Mouse (Mus musculus): ENCODE measurements around the gene Taf1c. TPM values are rescaled to one million over a fixed set of nuclear protein-coding genes. Genes with fewer than 3 reads are reported as not detected.

Gene Taf1c
- polyA plus RNA-seq, 1 experiment from 2014 or later, result 14.7 TPM

DNA sequence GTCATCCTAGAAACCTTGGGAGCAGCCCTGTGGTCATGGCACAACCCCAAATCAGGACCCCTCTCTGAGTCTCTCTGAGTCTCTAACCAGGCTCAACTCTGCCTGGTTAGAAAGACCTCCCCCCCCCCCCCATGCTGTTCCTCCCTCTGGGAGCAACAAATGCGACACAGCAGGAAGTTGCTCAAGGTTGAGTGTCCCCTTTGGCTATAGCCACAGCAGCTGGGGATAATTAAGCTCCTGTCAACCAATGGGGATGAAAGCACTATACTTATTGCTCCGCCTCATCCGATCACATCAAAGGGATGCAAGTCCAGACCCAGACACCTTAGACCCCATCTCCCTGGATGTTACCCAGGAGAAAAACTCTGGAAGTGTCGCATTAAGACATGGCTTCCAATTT lies 17.5 kb upstream of the Taf1c start:
- Histone ChIP-seq H3K27me3 (no peaks in the 10 kb centered on the region), H3K4me1 (replicated peaks) (no peaks in the 10 kb centered on the region), H3K4me3 (no peak overlapping the region), H3K4me2 (no peak overlapping the region), H3K9ac (no peak overlapping the region), H3K27ac (replicated peaks) (no peak overlapping the region), H3K36me3 (no peaks in the 10 kb centered on the region), H3K9me3 (no peaks in the 10 kb centered on the region)
- 66% methylated on average over 4 of the region's 4 CpGs for WGBS
- ATAC-seq (ENCODE audit: low FRiP score, low read depth), result no peak

DNA sequence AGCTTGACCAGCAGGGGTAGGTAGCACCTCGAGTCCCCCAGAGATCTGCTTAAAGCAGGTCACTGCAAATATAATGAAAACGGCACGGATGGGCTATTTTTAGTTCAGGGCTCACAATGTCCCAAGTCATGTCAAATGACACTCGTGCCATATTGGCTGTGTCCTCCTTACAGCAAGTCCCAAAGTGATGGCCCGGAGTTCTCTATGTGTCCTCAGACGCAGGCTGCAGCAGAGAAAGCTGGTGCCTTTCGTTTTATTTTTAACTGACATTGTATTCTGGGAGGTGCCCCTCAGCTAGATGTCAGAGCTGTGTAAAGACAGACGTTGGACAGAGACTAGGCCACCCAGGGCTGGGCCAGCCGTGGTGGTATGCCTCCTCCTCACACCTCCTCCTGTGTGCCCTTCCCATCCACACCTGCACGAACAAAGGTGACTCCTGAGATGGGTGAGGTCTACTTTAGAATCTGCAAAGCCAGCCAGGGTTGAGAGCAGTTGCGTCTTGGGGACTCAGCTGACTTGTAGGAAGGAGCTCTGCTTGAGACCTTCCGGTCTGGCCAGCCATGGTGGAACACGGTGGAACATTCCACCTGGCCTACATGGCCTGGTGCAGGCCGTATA lies 15.9 kb upstream of the Taf1c start:
- H3K27me3 ChIP-seq, result no peaks in the 10 kb centered on the region
- no peak overlapping the region for H3K4me3 ChIP-seq
- no peak overlapping the region for H3K4me2 ChIP-seq
- WGBS, result 85% methylated on average over 14 of the region's 14 CpGs
- no peak for ATAC-seq (ENCODE audit: low FRiP score, low read depth)
- no peaks in the 10 kb centered on the region for H3K9me3 ChIP-seq
- no peaks in the 10 kb centered on the region for H3K4me1 ChIP-seq (replicated peaks)
- no peak overlapping the region for H3K27ac ChIP-seq (replicated peaks)
- no peaks in the 10 kb centered on the region for H3K36me3 ChIP-seq
- H3K9ac ChIP-seq, result no peak overlapping the region

DNA sequence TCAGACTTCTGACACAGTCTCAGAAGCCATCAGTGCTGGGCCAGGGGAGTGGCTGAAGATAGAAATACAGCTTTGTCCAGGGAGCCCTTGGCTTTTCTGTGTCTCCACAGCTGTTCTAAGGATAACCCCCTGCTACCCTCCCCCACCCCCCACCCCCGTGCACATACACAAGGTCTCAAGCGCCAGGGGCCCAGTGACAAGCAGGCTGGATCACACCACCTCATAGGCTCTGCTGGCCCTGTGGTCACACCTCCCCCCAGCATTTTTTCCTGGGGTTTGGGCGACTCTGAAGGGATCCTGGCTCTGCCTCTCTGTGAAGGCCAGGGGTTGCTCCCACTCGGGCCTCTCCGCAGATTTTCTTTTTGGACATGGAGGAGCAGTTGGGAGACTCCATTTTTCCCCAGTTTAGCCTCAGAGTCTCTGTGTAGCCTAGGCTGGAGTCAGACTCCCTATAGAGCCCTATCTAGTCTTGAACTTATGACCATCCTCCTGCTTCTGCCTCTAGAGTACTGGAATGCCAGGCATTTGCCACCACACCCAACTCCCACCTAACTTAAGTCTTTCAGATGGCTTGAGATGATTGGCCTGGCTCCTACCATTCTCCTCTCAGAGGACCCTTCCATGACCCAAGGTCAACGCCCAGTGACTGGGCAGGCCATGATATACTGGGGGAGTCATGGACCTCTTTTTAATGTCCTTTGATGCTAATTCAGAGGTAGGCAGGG lies 15.3 kb upstream of the Taf1c start:
- 78% methylated on average over 6 of the region's 6 CpGs for WGBS
- no peak overlapping the region for H3K4me2 ChIP-seq

DNA sequence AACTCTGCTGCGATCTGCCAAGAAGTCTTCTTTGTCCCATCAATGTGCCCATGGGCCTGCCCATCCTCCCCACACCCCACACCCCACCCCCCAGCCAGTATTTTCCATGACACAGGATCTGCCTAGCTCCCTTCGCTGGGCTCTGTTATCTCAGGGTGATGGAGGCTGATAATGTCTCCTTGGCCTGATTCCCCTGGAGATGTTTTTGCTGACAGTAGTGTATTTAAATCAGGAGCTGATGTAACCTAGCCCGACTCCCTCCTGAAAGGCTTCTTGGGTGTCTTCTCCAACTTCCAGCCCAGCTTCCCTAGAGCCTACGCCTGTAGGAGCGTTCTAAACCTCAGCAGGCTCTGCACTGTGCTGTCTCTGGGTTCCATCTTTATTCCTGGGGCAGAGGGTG lies 13.9 kb upstream of the Taf1c start:
- 76% methylated on average over 5 of the region's 5 CpGs for WGBS
- Histone ChIP-seq H3K4me3 (no peak overlapping the region), H3K9ac (no peak overlapping the region), H3K4me1 (replicated peaks) (no peaks in the 10 kb centered on the region), H3K36me3 (no peaks in the 10 kb centered on the region), H3K9me3 (no peaks in the 10 kb centered on the region), H3K27ac (replicated peaks) (no peak overlapping the region), H3K4me2 (no peak overlapping the region), H3K27me3 (no peaks in the 10 kb centered on the region)
- no peak for ATAC-seq (ENCODE audit: low FRiP score, low read depth)

More for the DNA sequence above, 15.3 kb upstream of the Taf1c start:
- no peak overlapping the region for H3K27ac ChIP-seq (replicated peaks)
- H3K9ac ChIP-seq, result no peak overlapping the region
- no peak overlapping the region for H3K4me3 ChIP-seq
- no peaks in the 10 kb centered on the region for H3K9me3 ChIP-seq
- H3K27me3 ChIP-seq, result no peaks in the 10 kb centered on the region
- H3K4me1 ChIP-seq (replicated peaks), result no peaks in the 10 kb centered on the region
- H3K36me3 ChIP-seq, result no peaks in the 10 kb centered on the region
- no peak for ATAC-seq (ENCODE audit: low FRiP score, low read depth)

DNA sequence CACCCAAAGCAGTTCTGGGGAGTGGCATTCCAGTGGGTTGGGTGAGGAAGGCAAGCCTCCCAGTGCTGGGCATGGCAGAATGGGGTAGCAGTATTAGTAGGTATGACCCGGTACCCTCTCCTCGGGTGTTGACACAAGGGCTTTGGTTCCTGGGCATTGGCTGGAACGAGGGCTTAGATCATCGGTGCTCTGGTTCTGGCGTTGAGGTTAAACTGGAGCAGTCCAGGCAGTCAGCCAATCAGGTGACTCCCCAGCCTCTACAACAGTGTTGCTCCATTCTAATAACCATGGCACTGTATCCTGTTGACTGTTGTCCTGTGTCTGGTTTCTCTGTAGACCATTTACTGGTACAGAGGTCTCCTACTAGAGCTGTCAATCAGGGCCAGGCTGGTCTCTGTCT lies 12.6 kb upstream of the Taf1c start:
- 91% methylated on average over 5 of the region's 5 CpGs for WGBS
- no peak overlapping the region for H3K27ac ChIP-seq (replicated peaks)
- no peaks in the 10 kb centered on the region for H3K27me3 ChIP-seq
- no peak overlapping the region for H3K4me2 ChIP-seq
- no peaks in the 10 kb centered on the region for H3K4me1 ChIP-seq (replicated peaks)
- no peaks in the 10 kb centered on the region for H3K36me3 ChIP-seq
- no peak for ATAC-seq (ENCODE audit: low FRiP score, low read depth)
- no peak overlapping the region for H3K9ac ChIP-seq
- H3K4me3 ChIP-seq, result no peak overlapping the region
- H3K9me3 ChIP-seq, result no peaks in the 10 kb centered on the region

DNA sequence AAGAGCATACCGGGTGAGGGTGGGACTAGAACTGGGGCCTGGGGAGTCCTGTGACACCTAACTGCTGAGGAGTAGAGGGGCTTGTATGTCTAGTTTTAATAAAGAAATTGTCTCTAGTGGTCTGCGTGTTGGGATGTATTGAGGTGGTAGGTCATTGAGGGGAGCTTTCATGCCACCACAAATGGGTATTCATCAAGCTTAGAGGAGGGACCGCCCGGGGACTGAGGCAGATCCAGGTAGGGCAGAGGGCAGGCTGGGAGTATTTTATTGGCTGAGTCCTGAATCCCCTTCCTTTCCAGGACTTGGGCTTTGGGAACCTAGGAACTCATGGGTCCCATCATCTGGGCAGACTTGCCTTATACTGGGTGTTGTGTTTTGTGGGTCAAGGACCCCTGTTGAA lies 11.8 kb upstream of the Taf1c start:
- no peak overlapping the region for H3K9ac ChIP-seq
- no peak for ATAC-seq (ENCODE audit: low FRiP score, low read depth)
- no peak overlapping the region for H3K4me3 ChIP-seq
- no peaks in the 10 kb centered on the region for H3K27me3 ChIP-seq
- no peak overlapping the region for H3K27ac ChIP-seq (replicated peaks)
- H3K4me1 ChIP-seq (replicated peaks), result no peaks in the 10 kb centered on the region
- no peaks in the 10 kb centered on the region for H3K36me3 ChIP-seq
- no peak overlapping the region for H3K4me2 ChIP-seq
- WGBS, result 93% methylated on average over 4 of the region's 4 CpGs
- no peaks in the 10 kb centered on the region for H3K9me3 ChIP-seq

DNA sequence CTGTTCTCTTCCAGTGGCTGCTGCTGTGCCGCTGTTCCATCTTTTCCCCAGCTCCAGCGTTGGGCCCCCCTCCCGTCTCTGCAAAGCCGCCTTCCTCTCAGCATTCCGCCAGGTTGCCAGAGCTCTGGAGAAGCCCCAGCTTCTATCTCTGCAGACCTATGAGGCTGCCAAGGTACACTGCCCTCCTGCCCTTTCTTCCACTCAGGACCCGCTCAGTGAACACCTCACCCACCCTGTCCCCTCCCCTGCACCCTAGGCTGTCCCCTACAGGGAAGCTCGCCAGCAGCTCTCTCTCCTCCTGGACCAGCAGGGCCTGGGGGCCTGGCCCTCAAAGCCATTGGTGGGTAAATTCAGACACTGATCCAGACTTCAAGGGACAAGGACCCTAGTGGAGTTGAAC lies 11.3 kb upstream of the Taf1c start:
- H3K36me3 ChIP-seq, result no peaks in the 10 kb centered on the region
- no peak overlapping the region for H3K4me3 ChIP-seq
- no peaks in the 10 kb centered on the region for H3K9me3 ChIP-seq
- H3K9ac ChIP-seq, result no peak overlapping the region
- H3K27me3 ChIP-seq, result no peaks in the 10 kb centered on the region
- ATAC-seq (ENCODE audit: low FRiP score, low read depth), result no peak
- 60% methylated on average over 7 of the region's 7 CpGs for WGBS
- no peak overlapping the region for H3K27ac ChIP-seq (replicated peaks)
- H3K4me1 ChIP-seq (replicated peaks), result no peaks in the 10 kb centered on the region
- H3K4me2 ChIP-seq, result no peak overlapping the region

DNA sequence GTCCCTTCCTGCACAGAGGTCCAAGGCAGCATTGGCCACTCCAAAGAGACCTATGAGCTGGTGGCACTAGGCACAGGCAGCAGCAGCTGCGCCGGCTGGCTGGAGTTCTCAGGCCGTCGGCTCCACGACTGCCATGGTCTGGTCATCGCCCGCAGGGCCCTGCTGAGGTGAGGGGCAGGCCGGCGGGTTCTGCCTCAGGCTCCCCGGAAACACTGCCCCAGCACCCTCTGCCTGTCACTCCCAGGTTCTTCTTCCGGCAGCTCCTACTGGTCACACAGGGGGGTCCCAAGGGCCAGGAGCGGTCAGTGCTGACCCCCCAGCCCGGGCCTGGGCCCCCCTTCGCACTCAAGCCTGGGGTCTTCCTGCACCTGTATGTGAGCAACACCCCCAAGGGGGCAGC lies 10.1 kb upstream of the Taf1c start:
- no peak overlapping the region for H3K4me3 ChIP-seq
- no peaks in the 10 kb centered on the region for H3K9me3 ChIP-seq
- H3K27me3 ChIP-seq, result no peaks in the 10 kb centered on the region
- WGBS, result 69% methylated on average over 14 of the region's 14 CpGs
- H3K4me2 ChIP-seq, result no peak overlapping the region
- no peak overlapping the region for H3K9ac ChIP-seq
- H3K4me1 ChIP-seq (replicated peaks), result no peaks in the 10 kb centered on the region
- H3K36me3 ChIP-seq, result no peaks in the 10 kb centered on the region
- no peak overlapping the region for H3K27ac ChIP-seq (replicated peaks)
- no peak for ATAC-seq (ENCODE audit: low FRiP score, low read depth)

DNA sequence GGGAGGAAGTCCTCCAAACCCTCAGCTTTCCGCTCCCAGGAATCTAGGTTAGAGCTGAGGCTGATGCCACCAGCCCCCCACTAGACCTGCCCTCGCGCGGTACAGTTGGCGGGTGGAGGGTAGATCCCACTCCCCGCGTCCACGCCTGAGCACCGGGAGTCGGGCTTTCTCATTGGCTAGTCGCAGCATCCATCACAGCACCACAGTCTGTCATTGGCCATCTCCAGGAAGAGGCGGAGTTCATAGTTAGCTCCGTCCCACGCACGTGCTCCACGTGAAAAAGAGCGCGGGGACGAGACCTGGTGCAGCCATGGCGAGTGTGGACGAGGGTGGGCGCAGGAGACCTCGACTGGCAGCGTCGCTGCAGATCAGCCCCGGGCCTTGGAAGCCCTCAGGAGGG lies 7.4 kb upstream of the Taf1c start, which contains the start of gene Adad2:
Adad2 (plus strand) TSS at position 277 of the 400 bp plus-strand sequence.
- Histone ChIP-seq H3K9me3 (no peaks in the 10 kb centered on the region), H3K27ac (replicated peaks) (no peak within 1 kb of the TSS), H3K4me2 (no peak within 1 kb of the TSS), H3K36me3 (no peaks in the 10 kb centered on the region), H3K9ac (no peak within 1 kb of the TSS), H3K27me3 (no peaks in the 10 kb centered on the region), H3K4me3 (no peak within 1 kb of the TSS), H3K4me1 (replicated peaks) (no peaks in the 10 kb centered on the region)
- WGBS, result 84% methylated on average over 26 of the region's 26 CpGs
- ATAC-seq (ENCODE audit: low FRiP score, low read depth), result no peak

DNA sequence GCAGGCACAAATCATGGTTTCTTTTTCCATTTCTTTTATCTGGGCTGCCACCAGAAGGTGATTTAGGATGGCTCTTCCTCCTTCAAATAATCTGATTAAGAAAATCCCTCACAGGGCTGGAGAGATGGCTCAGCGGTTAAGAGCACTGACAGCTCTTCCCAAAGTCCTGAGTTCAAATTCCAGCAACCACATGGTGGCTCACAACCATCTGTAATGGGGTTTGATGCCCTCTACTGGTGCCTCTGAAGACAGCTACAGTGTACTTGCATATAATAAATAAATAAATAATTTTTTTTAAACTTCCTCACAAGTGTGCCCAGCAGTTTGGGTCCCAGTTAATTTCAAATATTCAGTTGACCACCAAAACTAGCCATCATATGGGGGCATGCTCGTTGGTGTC lies 1.2 kb upstream of the Taf1c start:
- 83% methylated on average over 2 of the region's 2 CpGs for WGBS
- Histone ChIP-seq H3K36me3 (peaks cover 12% of the 10 kb centered on the region), H3K9me3 (no peaks in the 10 kb centered on the region), H3K27me3 (no peaks in the 10 kb centered on the region), H3K4me3 (no peak overlapping the region), H3K4me1 (replicated peaks) (peaks cover 14% of the 10 kb centered on the region), H3K4me2 (no peak overlapping the region), H3K27ac (replicated peaks) (no peak overlapping the region), H3K9ac (no peak overlapping the region)
- no peak for ATAC-seq (ENCODE audit: low FRiP score, low read depth)

DNA sequence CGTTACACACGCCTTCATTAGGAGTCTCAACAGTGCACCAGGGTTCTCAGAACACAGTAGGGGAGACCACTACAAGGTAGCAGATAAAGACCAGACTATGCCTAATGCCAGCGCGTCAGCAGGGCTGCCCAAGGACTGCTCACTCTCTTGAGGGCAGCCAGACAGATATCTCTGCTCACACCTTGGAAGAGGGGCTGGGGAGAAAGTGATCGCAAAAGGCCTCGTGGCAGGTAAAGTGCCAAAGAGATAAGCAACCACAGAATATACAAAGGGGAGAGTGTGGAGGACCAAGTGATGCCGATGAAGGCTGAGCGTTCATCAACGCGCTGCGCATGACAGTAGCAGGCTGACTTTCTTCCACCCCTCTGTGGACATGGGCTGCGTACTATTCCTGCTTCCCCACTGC lies 621 bp downstream of the Taf1c start:
- Histone ChIP-seq H3K4me2 (peak overlapping the region; percentile 88), H3K27ac (replicated peaks) (peak overlapping the region; percentile 37; the same call in 1 of the 2 replicates), H3K9me3 (no peaks in the 10 kb centered on the region), H3K27me3 (no peaks in the 10 kb centered on the region), H3K4me3 (peak overlapping the region; percentile 65), H3K4me1 (replicated peaks) (peaks cover 14% of the 10 kb centered on the region), H3K9ac (peak overlapping the region; percentile 69), H3K36me3 (peaks cover 13% of the 10 kb centered on the region)
- 44% methylated on average over 12 of the region's 12 CpGs for WGBS
- 0 out of 2 replicates have a peak, but pooled peaks have one; percentile 40 for ATAC-seq (ENCODE audit: low FRiP score, low read depth)

DNA sequence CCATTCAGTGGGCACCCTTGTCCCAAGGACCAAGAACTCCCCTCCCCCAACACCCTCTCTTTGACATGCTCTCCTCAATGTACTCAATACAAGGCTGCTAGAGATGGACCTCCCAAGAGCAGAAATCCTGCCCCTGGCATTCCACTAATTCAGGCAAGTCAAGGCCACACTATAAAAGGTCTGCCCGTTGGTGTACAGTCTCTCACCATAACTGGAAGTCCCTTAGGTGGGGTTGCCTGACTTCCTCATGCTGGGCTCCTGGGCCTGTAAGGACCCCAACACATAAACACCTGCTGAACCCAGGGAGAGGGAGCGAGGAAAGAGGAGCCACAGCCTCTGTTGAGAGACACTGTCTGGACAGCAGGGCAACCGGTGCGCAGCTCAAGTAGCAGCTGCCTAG lies 1.3 kb downstream of the Taf1c start:
- Histone ChIP-seq H3K9me3 (no peaks in the 10 kb centered on the region), H3K4me3 (peak overlapping the region; percentile 65), H3K9ac (peak overlapping the region; percentile 69; the same call in 1 of the 2 replicates), H3K4me2 (peak overlapping the region; percentile 88), H3K27ac (replicated peaks) (no peak overlapping the region), H3K4me1 (replicated peaks) (peaks cover 14% of the 10 kb centered on the region), H3K36me3 (peaks cover 18% of the 10 kb centered on the region), H3K27me3 (no peaks in the 10 kb centered on the region)
- ATAC-seq (ENCODE audit: low FRiP score, low read depth), result no peak
- WGBS, result 90% methylated on average over 4 of the region's 4 CpGs
